Mouse (Mus musculus): ENCODE measurements at regions not wholly inside any gene's neighbourhood (a gene's known extent, or its start where the extent isn't known, plus 50 kb on each side); places are given as distances from the start of the nearest gene placed in this dataset.

DNA sequence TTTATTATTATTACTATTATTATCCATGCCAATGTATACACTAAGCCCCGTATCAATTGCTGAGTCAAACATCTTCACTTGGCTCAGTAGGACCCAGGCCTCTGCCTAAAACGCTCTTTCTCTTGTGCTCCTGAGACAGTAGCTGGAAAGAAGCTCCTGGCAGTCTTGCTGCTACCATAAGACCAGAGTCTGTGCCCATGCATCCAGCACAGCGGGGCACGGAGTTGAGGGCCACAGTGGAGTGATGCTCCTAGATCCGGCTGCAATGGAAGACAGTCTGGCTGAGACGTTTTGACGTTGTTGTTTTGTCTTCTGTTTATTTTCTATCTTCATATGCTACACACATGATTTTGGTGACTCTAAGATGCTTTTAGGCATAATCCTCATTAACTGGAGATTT lies 129.1 kb upstream of the Peli2 start:
- no peak for DNase-seq

DNA sequence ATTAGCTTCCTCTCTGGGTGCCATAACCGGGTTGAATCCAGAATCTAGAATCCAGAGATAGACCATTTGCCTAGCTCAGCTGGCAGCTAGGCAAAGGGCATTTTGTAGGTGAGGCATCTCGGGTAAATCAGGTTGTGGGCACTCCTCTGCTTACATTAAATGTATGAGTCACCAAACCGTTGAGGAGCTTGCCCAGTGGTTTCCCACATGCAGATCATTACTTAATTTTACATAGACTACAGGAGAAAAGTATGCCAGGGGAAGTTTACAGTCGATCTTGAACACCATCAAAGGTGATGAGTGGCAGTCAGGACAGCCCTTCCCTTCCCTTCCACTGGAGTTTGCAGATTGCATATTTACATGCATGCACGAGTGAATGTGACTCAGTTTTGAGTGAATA lies 128.5 kb upstream of the Peli2 start:
- no peak for DNase-seq

DNA sequence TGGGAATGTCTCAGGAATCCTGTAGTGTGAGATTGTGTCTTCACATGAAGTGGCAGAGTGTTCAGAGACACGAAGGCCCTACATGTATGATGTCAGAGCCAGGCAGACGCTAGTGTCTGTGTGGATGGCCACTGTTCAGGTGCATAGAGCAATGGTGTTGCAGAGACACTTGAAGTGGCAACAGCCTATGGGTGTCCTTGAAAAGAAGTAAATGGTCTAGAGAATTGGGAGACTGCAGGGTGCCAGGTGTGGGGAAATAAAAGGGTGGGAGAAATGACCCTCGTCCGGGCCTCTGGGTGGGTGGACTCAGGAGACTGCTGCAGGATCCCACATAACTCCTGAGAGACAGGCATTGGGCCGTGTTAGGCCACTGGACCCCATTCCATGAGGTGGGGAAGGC lies 127.8 kb upstream of the Peli2 start:
- no peak for DNase-seq

DNA sequence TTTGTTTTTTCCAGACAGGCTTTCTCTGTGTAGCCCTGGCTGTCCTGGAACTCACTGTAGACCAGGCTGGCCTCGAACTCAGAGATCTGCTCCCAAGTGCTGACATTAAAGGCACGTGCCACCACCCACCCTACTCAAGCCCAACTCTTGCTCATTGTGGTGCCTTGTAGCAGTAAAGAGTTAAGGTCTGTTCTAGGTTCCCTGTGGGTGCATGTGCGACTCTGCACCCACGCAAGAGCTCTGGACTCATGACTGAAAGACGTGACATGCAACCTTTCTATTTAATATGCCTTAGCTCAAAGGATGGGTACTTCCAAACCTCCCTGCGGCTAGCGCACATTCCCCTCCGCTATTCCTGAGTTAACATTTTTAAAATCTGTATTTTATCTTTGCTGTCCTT lies 121.7 kb upstream of the Peli2 start:
- DNase-seq = no peak

DNA sequence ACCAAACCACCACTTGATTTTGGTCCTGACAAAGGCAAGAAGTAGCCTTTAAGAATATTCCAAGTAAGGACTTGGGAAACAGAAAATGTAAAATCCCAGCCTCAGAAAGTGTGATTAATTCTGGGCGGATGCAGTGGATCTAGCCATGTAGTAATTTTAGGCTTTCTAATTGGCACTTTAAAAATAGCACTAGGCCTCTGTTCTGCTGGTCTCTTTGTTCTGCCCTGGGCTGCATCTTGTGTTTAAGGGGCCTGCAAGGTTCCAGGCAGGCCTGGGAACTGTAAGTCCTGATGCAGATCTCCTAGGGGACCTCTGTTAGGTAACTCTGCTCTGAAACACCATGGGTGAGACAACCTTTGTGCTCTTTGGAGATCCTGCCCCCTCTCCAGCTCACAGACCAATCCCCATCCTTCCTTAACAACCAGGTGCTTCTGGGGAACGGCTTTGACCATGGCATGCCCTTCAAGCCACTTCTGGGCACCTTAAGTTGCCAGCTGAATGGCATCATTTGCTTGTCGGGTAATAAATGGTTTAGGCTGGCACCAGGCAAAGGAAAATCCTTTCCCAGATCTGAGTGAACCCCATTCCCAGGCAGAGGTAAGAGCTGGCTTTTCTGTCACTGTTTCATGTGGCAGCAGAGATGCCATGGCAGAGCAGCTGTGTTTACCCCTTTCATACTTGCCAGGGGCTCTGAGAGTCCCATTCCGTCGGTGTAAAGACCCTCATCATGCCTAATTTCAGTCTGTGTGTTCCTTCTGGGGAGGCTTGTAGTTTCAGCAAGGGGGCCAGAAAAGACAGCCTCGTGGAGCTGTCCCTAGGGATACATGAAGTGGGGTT lies 115.3 kb upstream of the Peli2 start:
- DNase-seq = no peak

DNA sequence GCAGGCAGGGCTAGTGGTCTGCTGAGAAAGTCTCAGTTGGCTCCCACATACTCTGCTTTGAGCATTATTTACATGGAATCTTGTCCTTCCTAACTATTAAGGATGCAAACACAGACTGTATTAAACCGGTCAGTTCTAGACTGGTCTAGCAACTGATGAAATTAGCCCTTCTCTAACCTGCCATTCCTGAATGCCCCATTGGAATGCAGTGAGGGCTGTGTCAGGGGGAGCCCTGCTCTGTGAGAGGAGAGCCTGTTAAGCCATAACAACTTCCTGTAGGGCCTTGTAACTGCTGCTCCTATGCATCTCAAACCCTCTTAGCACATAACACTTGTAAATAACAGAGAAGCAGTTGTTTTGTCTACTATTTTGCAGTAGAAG lies 114.7 kb upstream of the Peli2 start:
- no peak for DNase-seq

DNA sequence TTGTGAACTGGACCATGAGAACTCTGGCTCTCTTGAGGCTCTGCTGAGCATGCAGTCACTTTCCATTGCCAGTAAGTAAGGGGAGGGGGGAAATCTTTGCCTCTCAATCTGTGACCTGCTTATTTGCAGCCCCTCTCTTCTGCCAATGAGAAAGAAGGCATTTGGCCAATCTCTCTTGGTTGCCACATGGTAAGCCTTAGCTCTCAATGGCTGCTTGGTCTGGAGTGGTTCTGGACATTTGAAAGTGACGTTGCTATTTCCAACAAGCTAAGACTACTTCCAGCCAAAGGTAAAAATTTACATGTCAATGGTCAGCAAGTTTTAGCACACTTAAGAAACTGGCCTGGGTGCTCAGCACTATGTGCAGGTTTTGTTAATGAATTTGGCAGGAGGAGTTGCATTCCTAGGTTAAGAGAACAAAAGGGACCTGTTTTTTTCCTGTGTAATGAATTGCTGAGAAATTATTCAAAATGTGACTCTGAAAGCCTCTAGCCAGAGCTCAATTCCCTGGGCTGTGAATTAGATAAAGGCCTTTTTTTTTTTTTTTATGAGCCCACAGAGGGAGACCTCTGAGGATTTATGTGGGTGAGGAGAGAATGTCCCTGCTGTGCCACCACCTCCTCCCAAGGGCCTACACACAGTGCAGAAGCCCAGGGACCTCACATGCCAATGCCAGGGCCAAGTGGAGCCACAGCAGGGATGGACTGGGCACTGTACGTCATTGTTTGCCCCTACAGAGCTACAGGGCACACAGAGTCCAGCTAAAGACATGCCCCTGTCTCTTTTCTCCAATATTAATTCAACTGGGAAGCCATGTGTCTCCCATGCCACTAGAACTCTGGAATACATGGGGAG lies 108.0 kb upstream of the Peli2 start:
- DNase-seq = no peak

DNA sequence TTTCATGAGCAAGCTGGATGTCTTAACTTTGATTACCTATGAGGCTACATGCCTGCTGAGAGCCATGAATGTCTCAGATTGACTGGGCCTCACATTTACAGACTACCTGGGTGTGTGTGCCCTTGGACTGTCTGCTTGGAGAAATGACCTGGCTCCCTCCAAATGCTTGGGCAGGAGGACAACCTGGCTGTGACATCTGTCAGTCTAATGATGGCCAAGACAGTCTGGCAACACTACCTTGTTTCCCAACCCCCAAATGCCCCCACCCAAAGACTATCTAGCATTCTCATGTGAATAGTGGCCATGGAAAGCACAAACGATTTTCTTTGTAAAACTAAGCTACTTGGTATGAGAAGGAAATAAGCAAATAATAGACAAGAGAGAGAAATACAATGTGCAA lies 107.2 kb upstream of the Peli2 start:
- DNase-seq = no peak

DNA sequence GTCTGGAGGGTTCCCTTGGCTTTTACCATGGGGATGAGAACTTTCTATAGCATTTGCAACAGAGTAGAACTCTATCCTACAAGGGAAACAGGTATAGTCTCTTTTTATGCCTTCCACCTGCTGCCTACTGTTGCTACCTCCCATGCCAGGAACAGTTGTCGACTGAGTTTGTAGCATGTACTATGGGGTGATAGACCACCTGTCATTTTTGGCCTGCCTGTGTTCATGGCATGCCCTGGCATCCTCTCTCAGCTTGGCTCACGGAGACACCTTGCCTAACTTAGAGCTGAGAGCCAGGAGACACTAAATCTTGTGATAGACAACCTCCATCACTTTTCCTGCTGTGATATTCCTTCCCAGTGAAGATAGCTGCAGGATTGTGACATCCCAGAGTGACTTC lies 105.8 kb upstream of the Peli2 start:
- no peak for DNase-seq

DNA sequence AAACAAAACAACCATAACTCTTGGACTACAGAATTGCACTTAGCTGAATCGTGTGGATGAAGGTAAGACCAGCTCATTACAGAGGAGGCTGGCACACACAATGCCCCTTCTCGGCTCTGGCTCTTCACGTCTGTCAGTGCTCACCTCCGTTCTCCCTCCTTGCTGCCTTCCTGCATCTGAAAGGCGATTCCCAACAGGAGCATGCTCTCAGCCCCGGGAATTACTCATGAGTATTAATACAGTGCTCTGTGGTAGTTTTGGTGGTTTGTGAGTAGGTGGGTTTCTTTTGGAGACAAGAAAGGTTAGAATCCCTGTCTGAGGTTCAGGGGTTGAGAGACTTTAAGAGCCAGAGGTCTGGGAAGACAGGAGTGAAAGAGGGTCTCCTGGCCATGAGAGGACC lies 102.7 kb upstream of the Peli2 start:
- no peak for DNase-seq

DNA sequence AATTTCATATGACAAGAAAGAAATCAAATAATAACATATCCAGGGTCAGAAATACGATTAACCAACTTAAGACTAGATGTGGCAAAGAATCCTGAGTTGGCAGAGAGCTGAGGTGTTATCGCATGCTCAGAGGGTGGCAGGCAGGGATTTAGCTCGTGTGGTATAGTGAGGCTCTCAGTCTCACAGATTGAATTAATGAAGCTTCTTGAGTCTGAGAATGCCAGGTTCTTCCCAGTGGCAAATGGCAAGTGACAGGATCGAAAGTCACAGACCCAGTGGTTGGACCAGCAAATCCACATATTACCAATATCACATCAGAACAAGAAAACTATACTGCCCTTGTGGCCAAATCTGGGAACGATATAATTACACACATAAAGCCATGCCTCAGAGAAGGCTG lies 101.3 kb upstream of the Peli2 start:
- DNase-seq = no peak

DNA sequence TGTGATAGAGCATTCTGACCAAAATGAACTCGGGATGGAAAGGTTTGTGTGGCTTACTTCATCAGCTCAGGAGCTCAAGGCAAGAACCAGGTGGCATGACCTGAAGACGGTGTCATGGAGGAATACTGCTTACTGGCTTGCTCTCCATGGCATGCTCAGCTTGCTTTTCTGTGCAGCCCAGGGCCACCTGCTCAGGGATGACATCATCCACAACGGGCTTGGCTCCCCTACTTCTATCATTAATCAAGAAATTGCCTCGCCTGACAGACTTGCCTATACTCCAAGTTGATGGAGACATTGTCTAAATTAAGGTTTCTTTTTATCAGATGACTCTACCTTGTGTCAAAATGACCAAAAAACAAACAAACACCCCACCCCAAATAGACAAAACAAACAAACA lies 98.4 kb upstream of the Peli2 start:
- DNase-seq = no peak

DNA sequence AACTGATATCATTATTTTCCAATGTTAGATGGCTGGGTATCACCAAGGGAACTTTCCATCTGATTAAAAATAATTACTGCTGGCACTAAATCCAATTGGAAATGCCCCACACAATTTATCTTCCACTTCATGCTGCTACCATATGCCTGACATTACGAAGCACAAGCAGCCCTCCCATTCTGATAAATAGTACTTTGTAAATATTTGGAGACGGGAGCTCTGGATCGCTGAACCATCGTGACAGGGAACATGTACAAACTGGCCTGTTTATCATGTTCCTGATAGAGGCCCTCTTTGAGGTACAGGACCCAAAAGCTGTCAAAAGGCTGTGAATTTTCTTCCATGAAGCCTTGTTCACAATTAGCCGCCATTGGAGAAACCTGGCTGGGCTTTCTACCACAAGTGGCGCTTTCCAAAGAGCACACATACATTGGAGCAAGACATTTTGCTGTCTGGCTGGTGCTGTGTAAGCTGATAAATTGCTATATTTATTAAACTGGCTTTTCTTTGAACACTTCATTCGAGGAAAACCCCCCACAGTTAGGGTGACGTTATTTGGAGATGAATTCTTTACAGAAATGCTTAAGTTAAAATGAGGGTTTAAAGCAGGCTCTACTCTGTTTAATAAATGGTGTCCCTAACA lies 96.5 kb upstream of the Peli2 start:
- DNase-seq = no peak

DNA sequence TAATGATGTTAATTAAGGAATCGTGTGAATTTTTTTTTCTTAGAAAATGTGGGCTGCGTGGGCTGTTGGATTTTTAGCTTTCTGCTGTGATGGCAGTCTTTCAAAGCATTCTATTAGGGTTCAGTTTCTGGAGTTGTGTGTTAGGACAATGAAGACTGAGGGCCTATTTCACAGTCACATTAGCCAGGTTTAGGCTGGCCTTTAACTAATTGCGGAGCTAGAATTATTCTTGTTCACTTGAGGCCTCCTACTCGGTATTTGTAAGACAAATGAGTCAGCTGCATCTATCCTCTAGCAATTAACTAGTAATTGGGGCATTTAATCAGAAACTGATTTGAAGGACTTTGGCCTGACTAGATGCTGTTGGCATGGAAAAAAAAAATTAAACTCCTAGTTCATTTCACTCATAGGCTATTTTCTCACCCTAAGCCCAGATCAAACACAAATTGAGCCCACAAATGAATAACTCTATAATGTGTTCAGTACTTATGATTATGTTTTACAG lies 81.3 kb upstream of the Peli2 start:
- DNase-seq = no peak

DNA sequence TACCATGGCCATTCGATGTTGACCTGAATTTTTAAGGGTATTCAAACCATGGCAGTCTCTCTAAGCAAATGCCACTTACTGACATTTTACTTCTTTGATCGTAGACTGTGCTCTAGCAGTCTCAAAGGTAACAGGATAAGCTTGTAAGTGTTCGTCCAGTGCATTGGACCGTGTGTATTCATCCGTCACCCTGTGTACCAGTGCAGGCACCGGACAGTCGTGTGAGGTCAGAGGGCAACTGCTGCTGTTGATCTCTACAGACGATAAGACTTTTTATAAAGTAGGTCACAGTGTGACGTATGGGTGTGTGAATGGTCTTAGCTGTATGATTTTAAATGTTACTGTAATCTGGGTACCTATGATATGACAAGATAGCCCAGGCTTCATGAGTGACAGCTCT lies 74.5 kb upstream of the Peli2 start:
- no peak for DNase-seq

DNA sequence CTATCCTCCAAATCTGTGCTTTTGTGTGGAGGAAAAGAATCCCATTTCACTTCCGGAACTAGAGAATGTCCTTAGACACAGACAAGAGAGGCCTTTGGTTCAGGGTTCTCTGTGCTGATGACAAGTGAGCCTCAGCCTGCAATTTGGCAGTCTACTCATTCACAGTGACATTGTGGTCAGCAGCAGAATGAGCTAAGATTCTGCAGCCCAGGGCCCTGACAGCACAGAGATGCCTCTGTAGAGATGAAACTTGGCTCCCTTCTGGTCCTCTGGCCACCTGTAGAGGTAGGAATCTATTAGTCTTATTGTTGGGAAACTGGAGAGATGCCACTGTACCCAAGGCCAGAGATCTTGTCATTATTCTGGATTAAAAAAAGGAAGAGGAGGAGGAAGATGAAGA lies 73.8 kb upstream of the Peli2 start:
- DNase-seq = no peak

DNA sequence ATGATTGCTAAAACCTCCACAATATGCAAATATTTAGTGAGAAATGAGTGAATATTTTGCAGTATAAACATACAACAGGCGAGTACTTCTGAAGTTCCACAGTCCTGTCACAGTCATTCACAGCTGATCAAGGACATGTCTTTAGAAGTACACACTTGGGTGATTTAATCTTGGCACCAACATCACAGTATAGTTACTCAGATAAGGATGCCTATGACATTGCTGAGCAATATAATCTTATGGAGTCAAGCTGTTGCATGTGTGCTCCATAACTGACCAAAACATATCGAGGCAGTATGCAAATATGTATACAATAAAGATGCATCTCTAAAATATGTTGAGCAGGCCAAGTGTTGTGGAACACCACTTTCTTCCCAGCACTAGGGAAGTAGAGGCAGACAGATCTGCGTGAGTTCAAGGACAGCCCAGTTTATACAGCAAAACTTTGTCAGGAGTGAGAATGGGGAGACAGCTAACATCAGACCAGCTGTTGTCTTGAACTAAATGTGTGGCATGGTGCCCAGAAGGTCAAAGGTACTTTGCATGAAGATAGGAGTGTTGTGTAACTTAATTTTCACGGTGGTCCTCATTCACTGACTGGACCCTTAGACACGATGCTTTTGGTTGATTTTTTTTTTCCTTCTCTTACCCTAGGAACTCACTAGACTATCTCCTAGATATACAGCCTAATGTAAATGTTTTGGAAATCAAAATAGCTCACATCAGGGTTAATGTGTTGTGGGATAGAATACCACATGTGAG lies 70.7 kb upstream of the Peli2 start:
- DNase-seq = no peak

DNA sequence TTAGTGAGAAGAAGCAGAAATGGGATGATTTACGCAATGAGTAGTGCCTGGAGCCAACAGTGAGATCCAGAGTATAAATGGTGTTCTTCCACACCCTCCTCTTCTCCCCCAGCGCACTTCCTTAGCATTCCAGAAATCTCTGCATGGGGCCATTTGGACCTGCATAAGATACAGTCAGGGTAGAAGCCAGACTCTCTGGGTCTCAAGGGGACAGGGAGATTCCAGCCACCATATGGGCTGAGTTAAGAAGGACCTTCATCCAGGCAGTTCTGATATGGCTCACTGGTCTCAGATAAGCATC lies 70.2 kb upstream of the Peli2 start:
- DNase-seq = no peak

DNA sequence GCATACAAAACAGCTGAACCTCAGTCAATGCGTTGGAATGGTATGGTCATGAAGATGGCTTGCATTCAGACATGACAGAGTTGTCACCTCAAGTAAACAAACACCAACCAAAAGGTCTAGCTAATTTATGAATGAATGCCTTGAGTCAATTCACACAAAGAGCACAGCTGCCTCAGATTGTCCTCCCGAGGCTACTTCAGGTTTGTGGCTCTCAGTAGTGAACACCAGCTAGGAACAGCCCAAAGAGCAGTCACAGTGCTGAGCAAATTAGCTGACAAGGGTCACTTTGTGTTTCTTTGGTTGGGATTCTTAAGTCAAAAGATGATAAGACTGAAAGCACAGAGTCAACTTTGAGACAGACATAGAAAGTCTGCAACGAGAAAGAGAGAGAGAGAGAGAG lies 68.7 kb upstream of the Peli2 start:
- no peak for DNase-seq

DNA sequence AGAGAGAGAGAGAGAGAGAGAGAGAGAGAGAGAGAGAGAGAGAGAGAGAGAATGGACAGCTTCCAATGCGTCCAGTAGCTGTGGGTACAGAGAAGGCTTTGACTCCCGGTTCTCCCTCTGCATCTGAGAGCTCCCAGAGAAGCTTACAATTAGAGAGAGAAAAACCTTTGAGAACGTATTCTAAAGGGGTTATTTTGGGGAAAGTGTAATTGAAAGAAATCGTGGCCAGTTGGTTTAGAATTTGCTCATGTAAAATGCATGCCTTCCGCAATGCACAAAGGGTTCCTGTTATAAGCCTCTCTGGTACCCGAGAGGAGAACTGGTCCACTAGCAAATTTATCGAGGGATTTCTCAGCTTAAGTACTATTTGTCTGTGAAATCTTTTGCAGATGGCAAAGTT lies 68.2 kb upstream of the Peli2 start:
- DNase-seq = no peak

DNA sequence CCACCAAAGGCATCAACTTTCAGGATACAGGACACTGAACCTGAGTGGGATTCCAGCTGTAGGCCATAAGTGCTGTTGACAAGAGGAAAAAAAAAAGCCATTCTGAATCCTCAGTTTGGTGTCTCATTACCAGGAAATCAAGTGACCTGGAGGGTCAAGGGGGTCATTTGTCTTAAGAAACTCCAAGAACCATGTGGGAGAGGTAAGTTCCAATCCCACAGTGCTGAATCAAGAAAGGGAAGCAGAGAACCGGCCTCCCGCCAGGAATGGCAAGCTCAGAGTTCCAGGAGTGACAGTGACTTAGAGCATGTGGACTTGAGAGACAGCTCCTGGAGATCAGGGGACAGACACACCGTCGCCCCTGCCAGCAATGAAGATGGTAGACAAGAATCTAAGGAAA lies 67.5 kb upstream of the Peli2 start:
- no peak for DNase-seq

DNA sequence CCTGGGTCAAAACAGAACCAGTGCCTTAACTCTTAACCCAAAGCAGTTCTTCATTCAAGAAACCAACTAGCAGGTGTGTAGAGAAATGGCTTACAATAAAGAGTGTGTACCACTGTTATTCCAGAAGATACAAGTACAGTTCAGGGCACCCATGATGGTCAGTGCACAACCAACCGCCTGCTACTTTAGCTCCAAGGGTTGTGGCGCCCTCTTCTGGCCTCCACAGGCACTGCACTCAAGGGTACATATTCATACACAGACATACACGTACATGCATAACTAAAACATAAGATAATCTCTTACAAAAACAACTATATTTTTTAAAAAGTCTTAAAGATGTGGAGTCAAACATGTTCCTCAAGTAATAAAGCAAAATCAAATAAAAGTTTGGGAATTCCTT lies 65.9 kb upstream of the Peli2 start:
- DNase-seq = no peak

DNA sequence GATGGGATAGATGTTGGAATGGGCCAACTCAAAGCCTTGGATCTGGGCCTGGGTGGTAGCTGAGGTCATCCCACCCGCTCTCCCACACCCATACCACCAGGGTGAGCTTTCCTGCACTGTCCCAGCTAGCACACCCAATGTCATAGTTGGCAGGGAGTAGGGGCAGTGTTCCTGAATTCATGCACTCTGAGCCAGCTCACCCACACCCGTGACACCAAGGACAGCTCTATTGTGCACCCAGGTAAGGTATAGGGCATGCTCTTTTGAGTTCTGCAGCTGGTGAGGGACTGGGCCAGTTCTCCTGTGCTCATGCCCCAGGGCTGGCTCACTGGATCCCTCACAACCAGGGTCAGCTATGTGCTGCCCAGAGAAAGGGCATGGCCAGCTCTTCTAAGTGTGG lies 64.8 kb upstream of the Peli2 start:
- DNase-seq = no peak
